Mouse (Mus musculus) right cerebral cortex, postnatal 10 days (tissue): ENCODE results near the gene Lmntd1.

Experiments
- DNase-seq, 2 experiments: peaks; one replicate each; pipeline ENCODE4 v3.0.0; 2021; ENCODE audit warnings: low spot score in 2 of 2

Lmntd1 gene

DNA sequence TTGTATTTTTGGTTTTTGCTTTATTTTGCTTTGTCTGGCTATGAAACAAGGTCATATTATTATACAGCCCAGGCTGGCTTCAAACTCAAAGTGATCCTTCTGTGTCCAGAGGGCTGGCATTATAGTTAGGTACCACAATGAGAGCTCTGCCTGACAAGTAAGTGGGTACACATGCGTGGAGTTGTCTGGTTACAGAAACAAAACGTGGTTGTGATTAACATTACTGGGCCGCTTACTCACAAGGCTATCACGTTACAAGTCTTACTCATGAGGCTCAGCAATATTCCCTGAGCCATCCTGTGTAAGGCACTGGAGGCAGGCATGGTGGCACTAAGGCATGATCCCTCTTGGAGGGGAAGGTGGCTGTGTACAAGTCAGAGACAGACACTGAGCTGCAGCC, 49.4 kb downstream of the Lmntd1 start:
- DNase-seq = no peak

DNA sequence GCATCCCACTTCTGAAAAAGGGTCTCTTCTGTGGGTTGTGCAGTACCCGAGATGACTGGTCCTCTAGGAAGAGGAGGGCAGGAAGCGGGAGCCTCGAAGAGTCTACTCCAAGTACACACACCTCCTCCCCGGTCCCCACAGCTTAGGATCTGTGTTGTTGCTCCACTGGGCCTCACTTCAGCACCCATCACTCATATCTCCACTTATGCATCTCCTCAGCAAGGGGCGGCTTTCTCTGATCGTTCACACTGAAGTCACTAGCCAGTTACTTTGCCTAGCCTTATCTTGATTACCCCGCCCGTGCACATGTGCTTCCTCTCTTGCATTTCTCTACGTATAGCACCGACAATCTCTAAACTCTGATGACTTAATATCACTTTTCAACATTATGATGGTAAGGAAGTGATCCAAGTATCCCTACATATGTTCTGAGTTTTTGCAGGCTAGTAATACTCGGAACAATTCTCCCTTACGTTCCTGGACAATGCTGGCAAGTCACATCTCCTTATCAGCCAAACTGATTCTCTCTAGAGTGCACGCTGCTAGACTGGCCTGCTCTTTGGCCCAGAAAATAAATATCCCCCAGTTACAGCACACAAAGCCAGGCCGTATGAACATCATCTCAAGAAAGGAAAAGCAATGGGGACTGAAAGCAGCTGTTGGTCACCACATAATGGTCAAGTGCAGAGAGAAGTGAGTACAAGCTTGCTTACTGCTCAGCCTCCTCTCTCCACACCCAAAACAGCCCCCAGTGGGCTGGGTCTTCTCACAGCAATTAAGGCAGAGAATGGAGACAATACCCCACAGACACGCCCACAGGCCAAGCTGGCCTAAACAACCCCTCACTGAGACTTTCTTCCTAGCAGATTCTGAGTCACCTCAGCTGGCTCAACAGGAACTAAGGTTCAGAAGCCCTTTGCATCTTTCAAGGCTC, 56.8 kb downstream of the Lmntd1 start:
- no peak for DNase-seq

DNA sequence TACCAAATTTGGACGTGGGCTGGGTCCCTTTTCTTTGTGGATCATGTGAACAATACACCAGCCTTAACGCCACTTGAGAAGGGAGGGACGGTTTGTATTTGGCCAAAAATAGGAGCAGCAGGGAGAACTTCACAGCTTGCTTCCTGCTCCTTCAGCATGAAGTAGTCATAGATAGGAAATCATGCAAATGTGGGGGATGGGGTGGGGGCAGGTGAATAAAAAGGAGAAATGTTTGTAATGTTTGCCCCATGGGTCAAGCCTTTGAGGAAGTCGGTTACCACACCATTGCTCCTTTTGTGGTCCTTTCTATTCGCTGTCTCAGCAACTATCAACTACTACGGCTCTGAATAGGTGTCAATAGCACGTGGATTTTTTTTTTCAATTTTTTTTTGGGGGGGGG, 60.9 kb downstream of the Lmntd1 start:
- no peak for DNase-seq

DNA sequence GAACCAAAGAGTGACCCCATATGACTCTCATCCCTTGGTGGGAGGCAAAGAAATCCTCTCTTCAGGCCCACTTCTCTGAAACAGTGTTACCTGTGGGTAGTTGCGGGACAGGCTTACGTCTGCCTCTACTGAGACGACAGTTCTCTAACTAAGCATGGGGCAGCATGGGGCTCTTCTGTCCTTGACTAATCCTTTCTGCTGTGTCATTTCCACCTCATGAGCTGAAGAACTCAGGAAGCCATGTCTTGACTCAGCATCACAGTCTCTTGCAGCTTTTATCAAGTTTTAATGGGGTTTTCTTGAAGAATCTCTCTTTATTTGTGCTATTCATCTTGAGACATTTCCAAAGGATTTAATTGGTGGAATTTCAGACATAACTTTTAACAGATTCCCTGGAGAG, 61.3 kb downstream of the Lmntd1 start:
- no peak for DNase-seq

DNA sequence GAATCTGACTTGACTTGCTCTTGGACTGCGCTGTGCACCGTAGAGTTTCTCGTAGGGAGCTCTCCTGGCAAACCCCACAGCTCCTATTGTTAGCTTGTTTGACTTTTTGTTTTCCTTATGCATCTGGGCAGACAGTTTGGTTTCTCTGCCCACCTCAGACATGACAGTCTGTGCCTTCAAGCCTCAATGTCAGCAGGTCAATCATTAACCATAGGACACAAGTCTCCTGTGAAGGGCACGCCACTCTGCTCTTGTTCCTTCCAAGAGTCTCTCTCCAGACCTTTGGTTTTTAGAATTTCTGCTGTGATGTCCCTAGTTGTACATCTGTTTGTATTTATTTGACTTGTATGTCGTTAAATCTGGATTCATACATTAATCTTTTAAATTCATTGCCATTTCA, 63.1 kb downstream of the Lmntd1 start:
- no peak for DNase-seq

DNA sequence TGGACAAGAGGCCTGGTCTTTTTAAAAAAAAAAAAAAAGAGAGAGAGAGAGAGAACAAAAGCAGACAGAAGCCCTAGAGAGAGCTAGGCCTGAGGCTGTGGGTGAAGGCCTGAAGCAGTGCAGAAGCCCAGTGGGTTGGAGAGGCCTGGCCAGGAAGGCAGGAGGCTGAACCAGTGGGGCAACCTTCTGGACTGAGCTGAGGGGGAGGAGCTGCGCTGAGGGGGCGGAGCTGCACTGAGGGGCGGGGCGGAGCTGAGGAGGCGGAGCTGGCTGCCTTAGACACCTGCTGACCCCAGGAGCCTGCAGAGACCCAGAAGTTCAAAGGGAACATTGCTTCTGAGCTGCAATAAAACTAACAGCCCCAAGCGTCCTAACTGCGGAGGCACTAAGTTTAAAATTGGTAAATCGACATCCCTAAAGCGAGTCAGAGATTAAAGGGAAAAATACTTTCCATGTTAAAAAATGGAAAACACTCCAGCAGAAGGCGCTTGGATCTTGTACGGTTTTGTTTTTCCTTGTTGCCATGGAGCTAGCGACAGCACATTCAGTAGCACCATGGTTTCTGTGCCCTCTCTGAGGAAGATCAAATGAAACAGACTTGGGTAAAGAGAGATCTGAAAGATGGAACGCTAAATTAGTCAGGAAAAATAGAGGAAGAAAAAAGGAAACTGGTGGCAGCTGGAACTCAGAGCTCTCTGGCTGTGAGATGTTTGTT, 68.0 kb downstream of the Lmntd1 start:
- DNase-seq = peak in 1 of 2 experiments; percentile 39

DNA sequence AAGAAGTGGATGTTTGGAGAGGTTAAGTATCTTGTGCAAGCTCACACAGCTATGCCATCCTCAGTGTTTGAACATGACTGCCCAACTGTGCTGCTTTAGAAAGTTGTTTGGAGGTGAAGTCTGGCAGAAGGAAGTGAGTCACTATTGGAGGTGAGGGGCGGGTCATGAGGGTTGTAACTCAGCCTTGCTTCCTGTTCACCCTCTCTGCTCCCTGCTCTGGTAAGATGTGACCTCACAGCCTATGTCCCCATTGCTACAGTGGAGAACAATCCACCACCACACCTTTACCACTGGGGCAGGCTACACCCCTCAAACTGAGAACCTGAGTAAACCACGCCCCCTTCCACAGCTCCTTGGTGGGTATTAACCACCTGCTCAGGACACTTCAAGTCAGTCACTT, 69.3 kb downstream of the Lmntd1 start:
- no peak for DNase-seq

DNA sequence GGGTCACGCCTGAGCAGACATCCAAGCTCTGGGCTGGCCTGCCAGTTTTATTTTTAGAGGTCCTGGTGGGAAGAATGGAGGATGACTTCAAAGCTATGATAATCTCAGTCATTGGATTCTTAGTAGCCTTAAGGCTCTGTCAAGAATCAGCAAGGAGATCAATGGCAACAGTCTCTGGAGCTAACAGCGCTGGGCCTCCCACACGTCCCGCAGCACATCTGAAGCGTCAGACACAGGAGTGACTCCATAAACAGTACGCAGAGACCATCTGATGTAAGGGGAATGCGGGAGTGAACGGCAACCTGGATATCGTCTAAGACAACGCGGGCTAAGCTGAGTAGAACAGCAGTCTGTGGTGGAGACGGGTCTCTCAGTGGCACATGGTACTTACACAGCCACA, 69.8 kb downstream of the Lmntd1 start:
- DNase-seq = no peak

DNA sequence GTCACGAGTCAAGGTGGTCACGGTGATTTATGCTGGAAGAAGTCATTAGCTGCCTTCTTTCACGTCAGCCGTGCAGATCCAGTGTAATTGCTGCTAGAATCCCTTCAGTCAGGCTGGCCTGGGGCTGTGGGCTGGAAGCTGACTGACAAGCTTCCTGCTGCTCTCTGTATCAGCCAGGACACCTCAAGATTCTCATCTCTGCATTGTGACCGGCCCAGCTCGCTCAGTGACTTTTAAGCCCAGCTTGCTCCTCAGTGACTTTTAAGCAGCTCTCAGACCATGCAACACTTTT, 74.6 kb downstream of the Lmntd1 start:
- no peak for DNase-seq

DNA sequence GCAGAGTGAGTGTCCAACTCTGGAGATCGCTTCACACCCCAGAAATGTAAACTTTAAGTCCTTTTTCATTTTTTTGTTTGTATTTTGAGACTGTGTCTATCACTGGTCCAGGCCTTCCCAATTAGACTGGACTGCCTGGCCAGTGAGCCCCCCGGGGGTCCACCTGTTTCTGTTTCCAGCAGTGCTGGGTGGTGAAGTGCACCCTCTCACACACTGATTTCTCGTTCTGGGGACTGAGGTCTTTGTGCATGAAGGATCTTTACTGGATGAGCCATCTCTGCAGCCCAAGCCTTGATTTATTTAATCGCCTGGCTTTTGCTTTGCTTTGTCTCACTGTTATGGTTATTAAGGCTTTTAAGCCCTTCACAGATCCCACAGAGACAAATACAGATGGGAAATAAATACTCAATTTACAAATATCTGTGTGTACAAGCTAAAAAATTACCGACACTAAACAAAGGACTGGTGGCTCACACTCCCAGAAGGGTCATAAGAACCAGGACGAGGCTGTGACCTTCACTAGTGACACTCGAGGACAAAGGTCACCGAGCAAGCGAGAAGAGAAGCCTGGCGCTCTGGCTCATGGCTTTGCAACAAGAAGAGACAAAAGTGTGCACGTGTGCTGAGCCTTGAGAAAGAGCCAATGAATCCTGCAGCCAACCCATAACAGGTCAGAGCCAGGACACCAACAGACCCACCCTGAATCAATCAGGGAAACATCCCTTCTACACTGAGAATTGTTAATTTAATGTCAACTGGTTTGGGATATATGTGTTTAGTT, 75.1 kb downstream of the Lmntd1 start:
- DNase-seq = no peak

DNA sequence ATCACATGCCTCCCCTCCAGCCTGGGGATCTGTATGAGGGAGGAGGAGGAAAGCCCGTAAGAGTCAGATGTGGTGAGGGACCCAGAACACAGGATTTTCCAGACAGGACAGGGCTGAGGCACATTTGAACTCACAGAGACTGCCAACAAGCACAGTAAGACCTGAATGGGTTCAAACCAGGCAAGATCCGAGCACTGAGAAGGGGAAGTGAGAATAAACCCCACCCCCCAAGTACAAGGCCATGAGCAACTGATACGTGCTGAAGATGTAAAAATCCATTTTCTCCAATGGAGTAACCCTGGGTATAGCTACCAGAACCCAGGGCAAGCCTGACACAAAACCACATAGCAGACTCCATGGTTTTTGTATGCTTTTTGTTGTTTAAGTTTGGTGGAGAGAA, 83.7 kb downstream of the Lmntd1 start:
- DNase-seq = no peak

DNA sequence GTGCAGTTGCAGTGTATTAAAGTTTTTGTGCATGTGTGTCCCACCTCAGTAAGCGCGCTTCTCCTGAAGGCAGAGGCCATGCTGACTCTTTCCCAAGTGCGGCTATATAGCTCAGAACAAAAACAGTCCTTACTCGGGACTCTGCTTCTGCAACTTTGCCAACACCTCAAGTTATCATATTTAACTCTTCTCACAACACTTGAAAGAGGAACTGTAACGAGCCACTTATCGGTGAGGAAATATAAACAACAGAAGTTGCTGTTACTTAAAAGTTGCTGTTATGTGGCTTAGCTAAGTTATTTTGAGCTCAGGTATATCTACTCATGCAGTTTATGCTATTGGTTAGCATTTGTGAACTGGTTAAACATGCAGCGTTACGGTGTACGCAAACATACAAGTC, 90.8 kb downstream of the Lmntd1 start:
- no peak for DNase-seq

DNA sequence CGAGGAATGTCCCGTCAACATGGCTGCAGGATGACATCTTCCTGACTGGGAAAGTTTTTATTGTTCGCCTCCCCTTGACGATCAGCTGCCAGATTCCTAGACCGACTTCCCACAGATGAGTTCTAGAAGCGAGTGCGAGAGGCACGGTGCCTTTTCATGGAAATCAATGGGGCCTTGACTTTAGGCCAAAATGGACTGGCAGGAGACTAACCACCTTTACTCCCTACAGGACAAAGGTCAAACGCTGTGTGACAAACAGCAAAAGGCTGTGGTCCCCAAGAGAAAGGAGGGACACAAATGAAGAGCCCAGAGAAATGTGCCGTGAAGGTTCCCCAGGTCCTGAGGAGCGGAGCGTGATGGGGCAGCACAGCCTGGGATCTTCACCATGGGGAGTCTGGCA, 91.5 kb downstream of the Lmntd1 start:
- no peak for DNase-seq

DNA sequence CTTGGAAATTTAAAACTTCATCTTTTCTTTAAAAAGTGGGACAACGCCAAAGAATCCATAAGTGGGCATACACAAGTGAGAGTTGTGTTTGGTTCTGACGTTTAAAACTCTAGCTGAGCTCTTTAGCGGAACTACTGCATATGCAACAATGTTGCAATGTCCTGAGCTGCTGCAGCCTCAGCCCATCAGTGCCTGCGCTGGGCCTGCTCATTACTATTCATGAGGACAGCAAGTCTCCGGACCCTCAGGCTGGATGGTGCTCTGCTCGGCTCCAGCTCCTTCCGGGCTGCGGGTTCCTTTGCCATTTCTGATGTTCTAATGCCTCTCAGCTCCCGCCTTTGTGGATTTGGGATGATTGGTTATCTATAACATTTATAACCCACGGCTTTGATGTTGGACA, 97.1 kb downstream of the Lmntd1 start:
- DNase-seq = no peak

DNA sequence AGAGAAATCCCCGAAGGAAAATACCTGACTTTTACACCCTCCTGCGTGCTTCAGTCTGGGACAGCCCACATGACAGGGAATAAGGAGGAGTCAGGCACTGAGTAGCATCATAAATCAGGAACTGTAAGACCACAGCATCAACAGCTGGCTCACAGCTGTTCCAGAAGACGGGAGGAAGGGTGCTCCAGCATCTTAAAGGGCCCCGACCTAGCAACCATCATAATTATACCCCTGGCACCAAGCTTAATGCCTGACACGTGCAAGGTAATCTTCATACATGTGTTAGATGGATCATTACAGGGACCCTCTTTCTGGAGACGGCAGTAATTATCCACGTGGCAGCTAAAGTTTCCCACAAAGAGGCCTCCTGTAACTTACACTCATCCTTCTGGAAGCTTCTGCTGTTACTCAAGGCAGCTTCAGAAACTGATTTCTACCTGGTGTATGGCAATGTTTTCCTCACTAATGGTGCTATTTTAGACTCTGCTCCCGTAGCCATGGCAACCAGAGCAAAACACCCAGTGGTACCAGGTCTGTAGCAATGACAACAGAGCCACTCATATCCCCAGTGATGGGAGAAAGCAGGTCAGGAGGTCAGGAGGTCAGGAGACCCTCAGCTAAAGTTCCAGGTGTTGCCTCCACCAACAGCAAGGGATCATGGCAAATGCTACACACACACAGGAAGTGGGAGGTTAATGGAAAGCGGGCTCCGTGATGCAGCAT, 98.1 kb downstream of the Lmntd1 start:
- DNase-seq = peak; percentile 42 to 57

DNA sequence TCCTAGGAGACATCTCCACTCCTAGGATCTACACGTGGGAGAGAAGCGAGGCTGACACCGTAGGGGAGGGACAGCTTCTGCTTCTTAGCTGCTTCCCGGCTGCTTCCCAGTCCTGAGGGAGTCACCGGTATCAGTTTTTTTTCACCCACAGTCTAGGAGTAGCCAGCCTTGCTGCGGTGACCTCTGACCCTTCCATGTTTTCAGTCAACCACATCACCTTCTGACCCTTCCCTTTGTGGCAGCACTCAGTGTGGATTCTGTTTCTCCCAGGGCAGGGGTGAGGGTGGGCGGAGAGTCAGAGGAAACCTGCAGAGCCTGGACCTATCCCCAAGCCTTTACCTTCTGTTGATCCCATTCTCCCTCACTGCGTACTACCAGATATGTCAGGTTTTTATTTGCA, 102.9 kb downstream of the Lmntd1 start:
- DNase-seq = peak in 1 of 2 experiments; percentile 39

DNA sequence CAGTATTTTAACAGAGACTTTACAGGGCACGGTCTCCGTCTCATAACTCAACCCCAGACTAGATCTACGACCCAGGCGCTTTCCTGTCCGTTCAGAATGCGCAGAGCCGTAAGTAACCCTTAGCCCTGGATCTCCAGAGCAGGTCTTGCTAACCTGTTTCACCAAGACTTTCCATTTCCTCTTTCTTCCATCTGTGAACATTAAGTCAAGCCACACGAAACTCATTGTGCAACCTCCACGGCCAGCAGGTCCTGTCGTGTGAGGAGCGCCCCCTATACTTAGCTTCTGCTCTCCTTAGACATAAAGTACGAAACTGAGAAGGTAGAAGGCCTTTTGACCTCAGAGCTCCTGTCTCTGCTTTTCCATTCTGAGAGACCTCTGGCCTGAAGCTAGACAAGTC, 105.3 kb downstream of the Lmntd1 start:
- DNase-seq = no peak

DNA sequence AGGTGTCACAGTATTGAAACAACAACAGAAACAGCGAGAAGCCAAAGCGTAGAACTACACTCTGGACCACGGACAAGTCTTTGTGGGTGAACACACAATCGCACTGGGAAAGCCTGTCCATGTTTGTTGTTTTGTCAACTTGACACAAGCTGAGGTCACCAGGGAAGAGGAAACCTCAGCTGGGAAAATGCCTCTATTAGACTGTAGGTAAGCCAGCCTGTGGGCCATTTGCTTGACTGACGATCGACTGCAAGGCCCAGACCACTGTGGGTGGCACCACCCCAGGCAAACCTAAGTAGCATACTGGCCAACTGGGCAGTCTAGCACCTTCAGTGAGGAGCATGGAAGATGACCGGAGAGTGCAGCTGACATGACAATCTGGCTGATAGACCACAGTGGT, 112.4 kb downstream of the Lmntd1 start:
- no peak for DNase-seq

DNA sequence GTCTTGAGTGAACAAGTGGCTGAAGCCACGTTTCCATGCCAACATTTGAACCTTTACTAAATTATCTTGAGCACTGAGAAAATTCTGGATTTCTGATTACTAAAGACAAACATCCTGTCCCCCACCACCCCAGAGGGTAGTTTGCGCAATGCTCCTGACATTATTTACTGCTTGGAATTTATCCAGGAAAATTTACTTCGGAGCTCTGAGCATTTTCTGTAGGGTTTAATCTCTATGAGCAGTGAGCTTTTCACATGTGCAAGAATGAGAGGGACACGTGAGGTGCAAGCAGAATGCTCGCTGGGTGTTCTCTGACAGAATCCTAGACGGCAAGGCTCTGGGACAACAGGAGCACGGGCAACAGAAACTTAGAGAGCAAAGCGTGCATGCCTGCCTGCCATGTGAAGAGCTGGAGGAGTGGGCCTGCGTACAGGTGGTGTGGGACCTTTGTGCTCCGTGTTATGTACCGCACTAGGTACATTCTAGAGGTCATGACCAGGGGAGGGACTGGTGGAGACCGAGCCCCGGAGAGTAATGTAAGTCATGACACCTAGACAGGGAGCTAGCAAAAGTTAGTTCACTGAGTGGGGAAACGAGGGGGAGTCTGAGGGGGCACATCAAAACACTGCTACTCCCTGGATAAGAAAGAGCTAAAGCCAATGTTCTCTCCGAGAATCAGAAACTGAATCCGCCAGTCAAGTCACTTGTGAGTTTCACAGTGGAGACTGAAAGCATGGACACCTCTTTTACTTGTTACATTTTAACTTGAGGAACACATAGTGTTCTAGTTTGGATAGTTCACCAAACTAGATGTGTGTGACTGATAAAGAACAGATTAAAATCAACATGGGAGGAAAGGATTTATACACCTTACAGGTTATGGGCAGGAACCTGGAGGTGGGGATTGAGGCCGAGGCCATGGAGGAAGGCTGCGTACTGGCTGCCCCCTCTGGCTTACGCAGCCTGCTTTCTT, 114.3 kb downstream of the Lmntd1 start:
- DNase-seq = no peak

DNA sequence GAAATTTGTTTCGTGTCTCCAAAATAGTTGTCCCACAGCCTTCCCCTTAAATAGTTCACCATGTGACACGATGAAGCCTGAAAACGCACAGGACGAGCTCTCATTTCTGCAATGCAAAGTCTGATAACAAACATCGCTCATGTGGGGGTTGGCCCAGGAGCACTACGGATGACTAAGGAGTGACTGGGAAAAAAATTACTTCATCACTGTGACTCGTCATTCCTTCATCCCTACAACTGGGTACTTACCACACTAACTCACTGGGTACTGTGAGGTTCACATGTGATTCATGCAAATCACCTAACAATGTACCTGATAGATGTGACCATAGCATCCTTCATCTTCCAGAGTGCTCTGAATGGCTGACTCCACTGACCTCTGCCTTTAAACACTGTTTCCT, 118.4 kb downstream of the Lmntd1 start:
- DNase-seq = no peak

DNA sequence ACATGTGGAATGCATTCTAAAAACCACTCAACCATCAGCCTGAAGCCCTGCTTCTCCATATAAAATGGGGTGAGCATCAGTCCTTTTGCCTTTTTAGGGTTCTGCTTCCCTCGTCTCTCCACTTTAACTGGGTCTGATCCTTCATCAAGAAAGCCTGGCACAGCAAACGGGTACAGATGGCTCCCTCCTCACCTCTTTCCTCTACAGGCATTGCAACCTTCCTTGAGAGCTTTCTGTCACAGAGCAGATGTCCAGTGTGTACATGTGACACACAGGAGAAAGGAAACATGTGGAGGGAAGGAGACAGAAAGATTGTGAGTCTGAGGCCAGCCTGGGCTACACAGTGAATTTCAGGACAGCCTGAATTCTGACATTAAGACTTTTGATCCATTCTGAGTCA, 125.9 kb downstream of the Lmntd1 start:
- DNase-seq = no peak
